Mouse (Mus musculus) c-Kit-positive CD71-negative TER-119-negative erythroid progenitor cells, embryonic 14.5 days (primary cell): ENCODE measurements around the gene Rpp40.

Experiments used
- DNase-seq: peaks from one replicate; pipeline ENCODE4 v3.0.0-alpha.2; 2013; ENCODE audit warnings: low read depth

Gene Rpp40

DNA sequence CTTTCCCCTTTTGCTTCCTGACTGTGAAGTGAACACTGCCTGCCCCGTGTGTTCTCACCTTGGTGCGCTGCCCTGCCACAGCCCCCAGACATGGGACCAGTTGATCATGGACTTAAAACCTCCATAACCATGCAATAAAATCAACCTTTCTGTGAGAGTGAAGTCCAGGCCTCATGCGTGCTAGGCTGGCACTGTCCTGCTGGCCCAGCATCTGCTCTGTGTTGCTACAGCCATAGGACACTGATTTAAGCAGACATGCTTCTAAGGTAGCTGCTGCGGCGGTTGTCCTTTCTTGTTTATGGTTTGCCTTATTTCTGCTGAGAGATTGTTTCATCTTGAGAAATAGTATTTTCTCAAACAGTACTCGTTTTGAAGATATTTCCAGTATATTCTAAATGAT is 54.6 kb downstream of the Rpp40 start:
- DNase-seq, result no peak

DNA sequence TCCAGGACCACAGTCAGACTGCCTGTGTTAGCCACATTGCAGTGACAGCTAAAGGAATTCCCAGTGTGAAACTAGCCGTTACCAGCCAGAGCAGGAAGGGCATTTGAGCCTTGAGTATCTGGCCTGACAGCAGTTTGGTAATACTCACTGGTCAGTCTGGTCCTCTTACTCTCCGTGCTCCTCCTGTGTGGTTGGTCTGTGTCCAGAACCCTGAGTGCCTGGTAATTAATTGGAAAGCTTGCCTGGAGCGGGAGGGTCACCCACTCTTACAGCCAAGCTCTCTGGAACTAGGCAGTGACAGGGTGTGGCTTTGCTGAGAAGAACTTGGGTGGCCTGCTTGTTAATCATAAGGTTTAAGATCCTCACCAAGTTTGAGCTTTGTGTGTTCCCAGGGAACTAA is 57.5 kb downstream of the Rpp40 start:
- no peak for DNase-seq

DNA sequence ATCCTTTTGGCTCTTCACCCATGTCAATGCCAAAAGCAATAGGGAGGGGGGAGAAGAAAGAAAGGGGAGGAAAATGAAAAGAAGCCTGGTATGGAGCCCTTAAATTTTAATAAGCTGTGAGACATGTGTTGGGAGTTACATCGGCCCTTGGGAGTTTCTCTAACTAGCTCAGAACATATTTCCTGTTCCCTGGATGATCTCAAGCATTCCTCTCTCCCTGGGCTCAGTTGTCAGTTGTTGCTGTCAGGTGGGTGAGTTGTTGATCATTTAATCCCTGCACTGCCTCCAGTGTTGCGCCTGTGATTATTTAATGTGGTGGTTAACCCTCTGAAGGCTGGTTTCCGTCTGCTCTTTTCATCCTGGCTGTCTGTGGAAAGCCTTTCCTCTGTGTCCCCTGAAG is 60.9 kb downstream of the Rpp40 start:
- no peak for DNase-seq
